Mouse (Mus musculus) ES-E14 (cell line): Measurements from ENCODE around the gene Hdac10. TPM values are rescaled to one million over a fixed set of nuclear protein-coding genes. Genes with fewer than 3 reads are reported as not detected.
A peak's percentile ranks its signal among the peaks of the same experiment; 100 is the strongest.

ENCODE experiments used
- DNase-seq: peaks from one replicate; pipeline ENCODE4 v3.0.0-alpha.2; 2013; ENCODE audit warnings: low read depth, low spot score
- H3K27ac ChIP-seq: 2 replicates; pipeline ENCODE4 v1.5.1; 2012; ENCODE audit warnings: low read depth, mild to moderate bottlenecking, low read length, moderate library complexity, mixed read lengths; ENCODE audit not compliant: poor library complexity, insufficient read depth, severe bottlenecking
- H3K36me3 ChIP-seq: 2 replicates; pipeline ENCODE4 v1.6.1; 2012; ENCODE audit warnings: mild to moderate bottlenecking, low read length, moderate library complexity, mixed read lengths; ENCODE audit not compliant: control insufficient read depth, poor library complexity, insufficient read depth, severe bottlenecking
- H3K4me1 ChIP-seq, 2 experiments: fragments of 150-350 bp in 1 of 2; sonication (generic) in 1 of 2; 2 replicates each; pipeline ENCODE4 v1.6.1; 2012; ENCODE audit warnings: low read length in 2 of 2, mild to moderate bottlenecking in 1 of 2, mixed read lengths in 1 of 2; ENCODE audit not compliant: control insufficient read depth in 2 of 2, insufficient read depth in 2 of 2, poor library complexity in 1 of 2
- H3K4me3 ChIP-seq, 2 experiments: fragments of 150-350 bp in 1 of 2; sonication (generic) in 1 of 2; 2 replicates each; pipeline ENCODE4 v1.5.1; 2012; ENCODE audit warnings: low read length in 2 of 2, low read depth in 1 of 2, mild to moderate bottlenecking in 1 of 2, mixed read lengths in 1 of 2; ENCODE audit not compliant: insufficient read depth in 1 of 2, poor library complexity in 1 of 2, severe bottlenecking in 1 of 2
- H3K9ac ChIP-seq: 2 replicates; pipeline ENCODE4 v1.6.1; 2012; ENCODE audit warnings: low read depth, mild to moderate bottlenecking, low read length, mixed read lengths; ENCODE audit not compliant: poor library complexity, insufficient read depth, severe bottlenecking
- H3K9me3 ChIP-seq: fragments of 150-350 bp; sonication (generic); 2 replicates; pipeline ENCODE4 v1.6.1; 2012; ENCODE audit warnings: low read depth, mild to moderate bottlenecking, low read length; ENCODE audit not compliant: control insufficient read depth, insufficient read depth
- CHD2 ChIP-seq: IDR thresholded peaks from 2 replicates; pipeline ENCODE4 v1.6.1; 2014; ENCODE audit warnings: mild to moderate bottlenecking, low read depth, low read length, inconsistent platforms
- HCFC1 ChIP-seq: IDR thresholded peaks from 2 replicates; pipeline ENCODE4 v1.6.1; 2012; ENCODE audit warnings: low read length, inconsistent platforms, borderline replicate concordance; ENCODE audit not compliant: insufficient read depth
- MAFK ChIP-seq: IDR thresholded peaks from 2 replicates; pipeline ENCODE4 v1.6.1; 2014; ENCODE audit warnings: mild to moderate bottlenecking, low read depth, low read length, inconsistent platforms; ENCODE audit not compliant: insufficient read depth
- ZC3H11A ChIP-seq: IDR thresholded peaks from 2 replicates; pipeline ENCODE4 v1.6.1; 2012; ENCODE audit warnings: low read depth, mild to moderate bottlenecking, inconsistent platforms, low read length, borderline replicate concordance
- ZNF384 ChIP-seq: IDR thresholded peaks from 2 replicates; pipeline ENCODE4 v1.6.1; 2012; ENCODE audit warnings: low read depth, low read length, inconsistent platforms
- in situ Hi-C, 2 experiments: fragments of 600-800 bp; cut with MboI; formaldehyde crosslinking; loops; one replicate each; pipeline ENCODE4 v1.15.1; 2025; ENCODE audit warnings: low sequenced_read_pairs in 2 of 2, inconsistent platforms in 1 of 2; ENCODE audit not compliant: unreplicated experiment in 2 of 2
- total RNA-seq: library from RNA; depleted of rRNA; stranded (reverse); fragments of 300-350 nt; gene quantifications from 2 replicates; pipeline ENCODE4 v1.2.3, GENCODE M21; 2012; rRNA removed

Hdac10 gene
- total RNA-seq, 1 experiment: 7.4 TPM

DNA sequence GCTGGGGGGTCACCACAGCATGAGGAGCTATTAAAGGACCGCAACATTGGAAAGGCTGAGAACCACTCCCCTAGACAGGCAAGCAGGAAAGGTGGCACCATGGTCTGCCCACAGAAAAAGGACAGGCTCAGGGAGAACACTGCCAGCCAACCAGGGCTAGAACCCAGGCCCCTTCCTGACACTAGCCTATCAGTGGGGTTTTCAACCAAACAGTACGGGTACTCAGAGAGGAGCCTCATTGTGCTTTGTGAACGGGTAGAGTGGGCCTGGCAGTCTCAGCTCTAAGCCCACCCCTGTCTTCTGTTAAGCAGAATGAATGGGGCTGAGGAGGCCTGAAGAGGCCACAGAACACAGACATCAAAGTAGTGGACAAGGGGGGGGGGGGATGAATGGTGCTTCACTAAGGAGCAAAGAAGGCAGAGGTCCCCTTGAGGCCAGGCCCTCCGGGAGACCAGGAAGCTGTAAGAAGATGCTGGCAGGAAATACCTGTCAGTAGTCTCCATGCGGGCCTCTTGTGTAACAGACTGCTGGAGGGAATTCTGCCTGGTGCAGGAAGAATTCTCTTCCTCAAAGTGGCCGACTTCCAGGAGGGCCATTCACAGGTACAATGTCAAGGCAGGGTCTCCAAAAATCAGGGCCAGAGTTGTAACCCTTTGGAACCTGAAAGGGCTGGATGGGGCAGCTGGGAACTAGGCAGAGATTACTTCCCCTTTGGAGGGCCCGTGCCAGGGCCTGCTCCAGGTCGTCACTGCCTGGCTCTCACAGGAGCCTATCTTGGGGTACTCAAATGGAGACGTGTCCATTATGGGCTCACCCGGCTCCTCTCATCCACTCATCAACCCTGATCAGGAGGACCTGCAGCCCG lies 53.7 kb downstream of the Hdac10 start, which contains the start of gene Trabd:
Gene Trabd (plus strand): TSS at position 512 of the 865 bp plus-strand sequence.
- Histone ChIP-seq H3K9ac (peak within 1 kb of the TSS; percentile 62; the same call in 1 of the 2 replicates), H3K9me3 (no peaks in the 10 kb centered on the region), H3K27ac (no peak within 1 kb of the TSS), H3K36me3 (no peaks in the 10 kb centered on the region), H3K4me1 (peaks cover 0 to 14% of the 10 kb centered on the region in 2 experiments; a peak in 2 of 4 replicates), H3K4me3 (peak within 1 kb of the TSS; percentile 59 to 78)
- in situ Hi-C loops: no loop called here
- TF ChIP-seq ZC3H11A: no peak
- no peak for TF ChIP-seq CHD2
- no peak for TF ChIP-seq MAFK
- no peak for TF ChIP-seq ZNF384
- no peak for TF ChIP-seq HCFC1
- no peak for DNase-seq

DNA sequence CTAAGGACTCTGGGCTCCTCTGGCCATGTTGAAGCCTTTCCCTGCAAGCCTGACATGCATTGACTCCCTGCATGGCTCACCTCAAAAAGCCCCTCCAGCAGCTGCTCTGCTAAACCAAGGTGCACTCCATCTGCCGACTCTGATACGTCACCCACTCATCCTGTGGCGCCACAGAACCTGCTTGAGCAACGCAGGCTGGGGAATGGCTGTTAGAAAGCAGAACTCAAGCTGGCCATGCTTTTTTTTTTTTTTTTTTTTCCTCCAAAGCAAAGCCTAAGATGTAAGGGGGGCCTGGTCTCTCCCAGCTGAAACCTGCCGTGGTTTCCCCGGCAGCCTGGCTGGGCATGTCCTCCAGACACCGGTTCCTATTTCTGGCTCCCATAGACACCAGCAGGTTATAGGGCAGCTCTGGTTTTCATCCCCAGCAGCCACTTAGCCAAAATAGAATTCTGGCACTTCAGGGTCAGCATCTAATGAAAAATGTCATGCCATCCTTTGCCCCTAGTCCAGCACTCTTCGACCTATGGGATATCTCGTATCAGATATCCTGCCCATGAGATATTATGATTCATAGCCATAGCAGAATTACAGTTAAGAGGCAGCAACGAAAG lies 54.4 kb downstream of the Hdac10 start:
- Histone ChIP-seq H3K27ac (no peak overlapping the region), H3K9ac (no peak overlapping the region), H3K4me1 (peaks cover 0 to 16% of the 10 kb centered on the region in 2 experiments; a peak in 2 of 4 replicates), H3K36me3 (no peaks in the 10 kb centered on the region), H3K4me3 (no peak overlapping the region), H3K9me3 (no peaks in the 10 kb centered on the region)
- in situ Hi-C loops: no loop called here
- DNase-seq: no peak
- TF ChIP-seq HCFC1 (no peak), ZC3H11A (no peak), CHD2 (no peak), ZNF384 (no peak), MAFK (no peak)

Other genes starting within 250 kb of the Hdac10 start
- gene Ttll8, start 174.3 kb downstream of the Hdac10 start, total RNA-seq: 0.11 and 0.13 TPM in 2 replicates
- 0.32 and 0.36 TPM in 2 replicates for gene Mlc1, start 149.7 kb downstream of the Hdac10 start, total RNA-seq
- gene Mov10l1, start 145.8 kb downstream of the Hdac10 start, total RNA-seq: 26.7 and 34.4 TPM in 2 replicates
- gene Panx2, start 69.0 kb downstream of the Hdac10 start, total RNA-seq: 0.22 and 0.58 TPM in 2 replicates
- 24.2 and 29.9 TPM in 2 replicates for gene Trabd, start 53.6 kb downstream of the Hdac10 start, total RNA-seq
- 7.5 and 8.7 TPM in 2 replicates for gene Selenoo, start 39.6 kb downstream of the Hdac10 start, total RNA-seq
- 37.3 and 45.0 TPM in 2 replicates for gene Tubgcp6, start 5.6 kb downstream of the Hdac10 start, total RNA-seq
- gene Mapk12, start 12.0 kb upstream of the Hdac10 start, total RNA-seq: 8.1 and 10.6 TPM in 2 replicates
- 6.6 and 12.7 TPM in 2 replicates for gene Mapk11, start 20.9 kb upstream of the Hdac10 start, total RNA-seq
- 116 and 178 TPM in 2 replicates for gene Plxnb2, start 52.1 kb upstream of the Hdac10 start, total RNA-seq
- gene Dennd6b, start 67.8 kb upstream of the Hdac10 start, total RNA-seq: 14.4 and 24.7 TPM in 2 replicates
- 8.6 and 9.2 TPM in 2 replicates for gene Ppp6r2, start 82.9 kb upstream of the Hdac10 start, total RNA-seq
- gene Sbf1, start 186.6 kb upstream of the Hdac10 start, total RNA-seq: 134 and 169 TPM in 2 replicates
- 4.6 and 7.8 TPM in 2 replicates for gene Adm2, start 194.0 kb upstream of the Hdac10 start, total RNA-seq
- gene Miox, start 205.7 kb upstream of the Hdac10 start, total RNA-seq: 0.54 TPM in 1 of 2 replicates, not detected in the other
- 44.8 and 45.3 TPM in 2 replicates for gene Lmf2, start 227.0 kb upstream of the Hdac10 start, total RNA-seq
- gene Ncaph2, start 227.0 kb upstream of the Hdac10 start, total RNA-seq: 205 and 274 TPM in 2 replicates
- 46.4 and 50.8 TPM in 2 replicates for gene Sco2, start 245.1 kb upstream of the Hdac10 start, total RNA-seq
- gene Tymp, start 248.3 kb upstream of the Hdac10 start, total RNA-seq: 0.94 and 1.1 TPM in 2 replicates